Mouse (Mus musculus) brain, adult 10 weeks (tissue): ENCODE measurements around the gene Zdhhc8. TPM values are rescaled to one million over a fixed set of nuclear protein-coding genes. Genes with fewer than 3 reads are reported as not detected.

Experiments used
- polyA plus RNA-seq: library from polyadenylated mRNA; stranded (reverse); fragments of 350-450 nt; fragmentation: Illumina TruSeq; extraction: RNeasy Lipid Tissue Mini Kit (QIAGEN cat#74804); gene quantifications from one replicate; pipeline ENCODE4 v1.2.3, GENCODE M21; 2015; ENCODE audit warnings: low read depth, low replicate concordance

The Zdhhc8 gene
- polyA plus RNA-seq: 67.7 TPM

GRCm38 (mm10) chr16:18234671-18235388 lies at the start of gene Zdhhc8:
Gene Zdhhc8 (minus strand): TSS chr16:18235136.

DNA sequence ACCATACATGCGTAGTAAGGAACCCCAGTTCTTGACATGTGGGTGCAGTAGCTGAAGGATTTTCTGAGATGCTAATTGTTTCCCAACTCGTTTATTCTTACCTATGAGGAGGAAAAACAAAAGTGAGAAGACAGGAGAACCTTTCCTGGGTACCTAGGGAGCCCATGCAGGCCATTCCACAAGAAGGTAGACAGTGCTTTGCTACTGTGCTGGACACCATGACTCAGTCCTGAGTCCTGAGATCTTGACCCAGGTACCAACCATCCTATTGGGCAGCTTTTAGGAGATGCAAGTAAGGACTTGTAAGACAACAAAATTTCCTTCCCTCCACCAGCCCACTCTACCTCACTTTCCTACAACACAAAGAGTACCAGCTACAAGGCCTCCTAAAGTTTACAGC lies 23.3 kb upstream of the Zdhhc8 start, which contains the start of gene Gm49776:
Gene Gm49776 (minus strand): TSS at position 101 of the 400 bp plus-strand sequence.

GRCm38 (mm10) chr16:18248433-18249363 lies 13.8 kb upstream of the Zdhhc8 start, which contains the start of the genes Trmt2a and Ranbp1:
Gene Trmt2a (plus strand): TSS chr16:18248679.
Gene Ranbp1 (minus strand): TSS chr16:18248732.

DNA sequence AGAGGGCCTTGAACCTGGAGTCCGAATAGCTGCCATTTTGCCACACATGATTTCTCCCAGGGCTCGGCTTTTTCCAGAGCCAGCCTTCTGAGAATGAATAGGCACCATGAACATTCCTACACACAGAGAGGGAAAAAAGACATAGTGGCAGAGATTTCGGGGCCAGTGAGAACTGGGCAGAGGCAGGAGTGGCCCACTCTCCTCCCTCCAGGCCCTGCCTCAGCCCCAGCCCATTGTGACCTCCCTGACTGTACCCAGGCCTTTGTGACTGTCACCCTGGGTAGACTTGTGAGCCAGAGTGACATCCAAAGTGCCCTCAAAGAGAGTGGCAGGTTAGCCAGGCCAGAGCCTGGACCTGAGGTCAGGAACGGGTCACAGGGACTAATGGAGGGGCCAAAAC lies 17.4 kb downstream of the Zdhhc8 start, which contains the start of gene Ccdc188:
Gene Ccdc188 (plus strand): TSS at position 301 of the 400 bp plus-strand sequence.

Other genes with a start within 250 kb of the Zdhhc8 start
- 109 TPM for gene Dgcr6, start 182.3 kb downstream of the Zdhhc8 start, polyA plus RNA-seq
- gene Prodh, start 144.9 kb downstream of the Zdhhc8 start, polyA plus RNA-seq: 34.4 TPM
- 67.4 TPM for gene Rtn4r, start 107.5 kb downstream of the Zdhhc8 start, polyA plus RNA-seq
- not detected for gene Ccdc188, start 17.3 kb downstream of the Zdhhc8 start, polyA plus RNA-seq
- 66.7 TPM for gene Trmt2a, start 13.5 kb upstream of the Zdhhc8 start, polyA plus RNA-seq
- 105 TPM for gene Ranbp1, start 13.6 kb upstream of the Zdhhc8 start, polyA plus RNA-seq
- gene Gm49776, start 23.2 kb upstream of the Zdhhc8 start, polyA plus RNA-seq: not detected
- 24.6 TPM for gene Dgcr8, start 54.1 kb upstream of the Zdhhc8 start, polyA plus RNA-seq
- 206 TPM for gene Tango2, start 113.0 kb upstream of the Zdhhc8 start, polyA plus RNA-seq
- 24.8 TPM for gene Arvcf, start 113.0 kb upstream of the Zdhhc8 start, polyA plus RNA-seq
- 25.3 TPM for gene Txnrd2, start 191.2 kb upstream of the Zdhhc8 start, polyA plus RNA-seq
- gene Comt, start 191.7 kb upstream of the Zdhhc8 start, polyA plus RNA-seq: 135 TPM